Mouse (Mus musculus): ENCODE results near the gene Pax4. TPM values are rescaled to one million over a fixed set of nuclear protein-coding genes. Genes with fewer than 3 reads are reported as not detected.

Gene Pax4
- polyA plus RNA-seq, 1 experiment: not detected

- Histone ChIP-seq H3K36me3 (ENCODE audit: control insufficient read depth, insufficient read depth, low read length, poor library complexity, severe bottlenecking) (peaks cover 5% of the 10 kb centered on the region; the same call in 1 of the 2 replicates), H3K9me3 (replicated peaks; ENCODE audit: control insufficient read depth, insufficient read depth, low read length, poor library complexity, severe bottlenecking) (no peaks in the 10 kb centered on the region), H3K4me1 (ENCODE audit: control insufficient read depth, insufficient read depth, low read length) (no peaks in the 10 kb centered on the region), H3K9ac (ENCODE audit: low read depth, poor library complexity, severe bottlenecking) (peak overlapping the region; percentile 97), H3K27ac (ENCODE audit: insufficient read depth, low read length) (no peak overlapping the region), H3K27me3 (ENCODE audit: control insufficient read depth, insufficient read depth, low read length, poor library complexity, severe bottlenecking) (no peaks in the 10 kb centered on the region), H3K4me3 (ENCODE audit: low read depth, low read length) (peak overlapping the region; percentile 89)
- TF ChIP-seq EP300 (IDR thresholded peaks at IDR 0.05; ENCODE audit: insufficient read depth, low read depth, low read length): no peak
- peak; percentile 35 for TF ChIP-seq CTCF (IDR thresholded peaks at IDR 0.05; ENCODE audit: low read depth, low read length)
- no peak for TF ChIP-seq POLR2A (IDR thresholded peaks at IDR 0.05; ENCODE audit: insufficient read depth, low read length)
Measured at GRCm38 (mm10) chr6:28423767-28424695, 25.1 kb downstream of the Pax4 start.

- Histone ChIP-seq H3K9me3 (replicated peaks; ENCODE audit: control insufficient read depth, insufficient read depth, low read length, poor library complexity, severe bottlenecking) (no peaks in the 10 kb centered on the region), H3K27me3 (ENCODE audit: control insufficient read depth, insufficient read depth, low read length, poor library complexity, severe bottlenecking) (no peaks in the 10 kb centered on the region), H3K9ac (ENCODE audit: low read depth, poor library complexity, severe bottlenecking) (peak within 1 kb of the TSS; percentile 97), H3K36me3 (ENCODE audit: control insufficient read depth, insufficient read depth, low read length, poor library complexity, severe bottlenecking) (peaks cover 5% of the 10 kb centered on the region; the same call in 1 of the 2 replicates), H3K27ac (ENCODE audit: insufficient read depth, low read length) (no peak within 1 kb of the TSS), H3K4me1 (ENCODE audit: control insufficient read depth, insufficient read depth, low read length) (no peaks in the 10 kb centered on the region), H3K4me3 (ENCODE audit: low read depth, low read length) (peak within 1 kb of the TSS; percentile 89)
- TF ChIP-seq POLR2A (IDR thresholded peaks at IDR 0.05; ENCODE audit: insufficient read depth, low read length): no peak
Measured at GRCm38 (mm10) chr6:28423313-28423712, 25.8 kb downstream of the Pax4 start, which contains the start of gene Arf5. TSS of gene Arf5 (plus strand) at chr6:28423560.

- Histone ChIP-seq H3K9ac (ENCODE audit: low read depth, poor library complexity, severe bottlenecking) (peak overlapping the region; percentile 97; the same call in 1 of the 2 replicates), H3K4me1 (ENCODE audit: control insufficient read depth, insufficient read depth, low read length) (no peaks in the 10 kb centered on the region), H3K9me3 (replicated peaks; ENCODE audit: control insufficient read depth, insufficient read depth, low read length, poor library complexity, severe bottlenecking) (no peaks in the 10 kb centered on the region), H3K36me3 (ENCODE audit: control insufficient read depth, insufficient read depth, low read length, poor library complexity, severe bottlenecking) (peaks cover 5% of the 10 kb centered on the region; the same call in 1 of the 2 replicates), H3K4me3 (ENCODE audit: low read depth, low read length) (no peak overlapping the region), H3K27me3 (ENCODE audit: control insufficient read depth, insufficient read depth, low read length, poor library complexity, severe bottlenecking) (no peaks in the 10 kb centered on the region), H3K27ac (ENCODE audit: insufficient read depth, low read length) (no peak overlapping the region)
- TF ChIP-seq EP300 (IDR thresholded peaks at IDR 0.05; ENCODE audit: insufficient read depth, low read depth, low read length) (no peak), CTCF (IDR thresholded peaks at IDR 0.05; ENCODE audit: low read depth, low read length) (no peak), POLR2A (IDR thresholded peaks at IDR 0.05; ENCODE audit: insufficient read depth, low read length) (no peak)
Measured at GRCm38 (mm10) chr6:28422651-28423290, 26.4 kb downstream of the Pax4 start.

DNA sequence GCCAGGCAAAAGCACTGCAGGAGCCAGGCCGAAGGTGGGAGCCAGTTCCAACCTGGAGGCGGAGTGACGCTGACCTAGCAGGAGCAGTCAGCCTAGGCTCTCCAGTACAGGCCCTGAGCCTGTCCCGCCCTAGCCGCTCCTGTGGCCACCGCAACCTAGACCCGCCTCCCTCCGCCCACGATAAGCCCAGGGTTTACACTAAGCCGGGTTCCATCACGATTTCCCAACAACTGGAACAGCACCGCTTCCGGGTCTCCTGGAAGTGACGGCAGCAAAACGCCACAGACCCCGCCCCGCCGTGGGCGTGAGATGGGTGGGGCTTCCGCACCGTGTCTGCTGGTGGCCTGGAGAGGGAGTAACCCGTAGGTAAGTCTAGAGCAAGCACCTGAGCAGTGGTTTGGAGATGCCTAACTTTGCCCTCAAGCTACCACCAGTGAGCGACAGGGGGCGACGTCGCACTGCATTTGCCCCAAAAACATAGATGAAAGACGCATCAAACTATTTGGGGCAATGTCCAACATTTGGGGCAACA is 27.6 kb downstream of the Pax4 start:
- peak overlapping the region; percentile 38 for H3K9ac ChIP-seq (ENCODE audit: low read depth, poor library complexity, severe bottlenecking)
- H3K4me1 ChIP-seq (ENCODE audit: control insufficient read depth, insufficient read depth, low read length): no peaks in the 10 kb centered on the region
- peaks cover 10% of the 10 kb centered on the region for H3K36me3 ChIP-seq (ENCODE audit: control insufficient read depth, insufficient read depth, low read length, poor library complexity, severe bottlenecking)
- H3K4me3 ChIP-seq (ENCODE audit: low read depth, low read length): peak overlapping the region; percentile 76
- TF ChIP-seq CTCF (IDR thresholded peaks at IDR 0.05; ENCODE audit: low read depth, low read length): peak; percentile 89
- no peak for TF ChIP-seq EP300 (IDR thresholded peaks at IDR 0.05; ENCODE audit: insufficient read depth, low read depth, low read length)
- peak; percentile 10 for TF ChIP-seq POLR2A (IDR thresholded peaks at IDR 0.05; ENCODE audit: insufficient read depth, low read length)
- no peaks in the 10 kb centered on the region for H3K9me3 ChIP-seq (replicated peaks; ENCODE audit: control insufficient read depth, insufficient read depth, low read length, poor library complexity, severe bottlenecking)
- no peak overlapping the region for H3K27ac ChIP-seq (ENCODE audit: insufficient read depth, low read length)
- no peaks in the 10 kb centered on the region for H3K27me3 ChIP-seq (ENCODE audit: control insufficient read depth, insufficient read depth, low read length, poor library complexity, severe bottlenecking)

- H3K27me3 ChIP-seq (ENCODE audit: control insufficient read depth, insufficient read depth, low read length, poor library complexity, severe bottlenecking): no peaks in the 10 kb centered on the region
- no peak overlapping the region for H3K27ac ChIP-seq (ENCODE audit: insufficient read depth, low read length)
Measured at GRCm38 (mm10) chr6:28420865-28421264, 28.3 kb downstream of the Pax4 start.

More at GRCm38 (mm10) chr6:28420865-28421264, 28.3 kb downstream of the Pax4 start:
- peak overlapping the region; percentile 38 for H3K9ac ChIP-seq (ENCODE audit: low read depth, poor library complexity, severe bottlenecking)
- peak overlapping the region; percentile 76 for H3K4me3 ChIP-seq (ENCODE audit: low read depth, low read length)
- H3K4me1 ChIP-seq (ENCODE audit: control insufficient read depth, insufficient read depth, low read length): no peaks in the 10 kb centered on the region
- TF ChIP-seq CTCF (IDR thresholded peaks at IDR 0.05; ENCODE audit: low read depth, low read length) (no peak), POLR2A (IDR thresholded peaks at IDR 0.05; ENCODE audit: insufficient read depth, low read length) (no peak), EP300 (IDR thresholded peaks at IDR 0.05; ENCODE audit: insufficient read depth, low read depth, low read length) (no peak)
- H3K36me3 ChIP-seq (ENCODE audit: control insufficient read depth, insufficient read depth, low read length, poor library complexity, severe bottlenecking): peaks cover 6% of the 10 kb centered on the region
- no peaks in the 10 kb centered on the region for H3K9me3 ChIP-seq (replicated peaks; ENCODE audit: control insufficient read depth, insufficient read depth, low read length, poor library complexity, severe bottlenecking)

Measured in ES-Bruce4 (cell line).